Mouse (Mus musculus): ENCODE results near the gene Prpf4. TPM values are rescaled to one million over a fixed set of nuclear protein-coding genes. Genes with fewer than 3 reads are reported as not detected.

Prpf4 gene
- 23.5 and 24.9 TPM in 2 replicates for polyA plus RNA-seq (2015; fragmentation: Nextera tagmentation; extraction: Ambion mirVana)

DNA sequence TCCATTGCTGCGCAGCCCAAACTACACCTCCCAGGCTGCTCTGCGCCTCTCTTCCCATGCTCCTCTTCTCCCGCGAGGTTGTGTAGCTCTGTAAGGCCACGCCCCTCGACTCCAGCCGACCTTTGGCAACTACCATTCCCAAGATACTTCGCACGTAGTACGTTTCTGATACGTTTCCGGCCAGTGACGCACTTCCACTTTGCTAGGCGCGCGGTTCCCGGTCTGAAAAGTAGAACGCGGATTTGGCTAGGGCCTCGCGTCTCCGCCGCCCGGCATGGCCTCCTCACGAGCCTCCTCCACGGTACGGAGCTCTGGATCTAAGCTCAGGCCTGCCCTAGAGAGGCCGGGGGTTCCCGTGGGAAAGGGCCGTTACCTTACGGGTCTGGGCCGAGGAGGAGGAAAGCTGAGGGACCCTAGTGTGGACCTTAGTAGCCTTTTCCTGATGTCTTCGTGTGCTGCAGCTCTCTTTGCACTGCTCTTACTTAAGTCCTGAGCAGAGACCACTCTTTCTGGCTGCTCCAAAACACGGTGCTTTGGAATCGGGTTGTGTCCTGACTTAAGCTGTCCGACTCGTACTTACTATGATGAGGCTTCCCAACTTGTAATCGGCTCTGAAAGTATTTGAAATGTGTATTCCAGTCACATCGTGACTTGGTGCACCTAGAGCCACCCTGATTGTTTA lies at the start of gene Prpf4, which contains the start of gene Cdc26:
TSS of gene Prpf4 (plus strand) at position 197 of the 682 bp plus-strand sequence.
TSS of gene Cdc26 (minus strand) at position 42 of the 682 bp plus-strand sequence.
- Histone ChIP-seq H3K9ac (peak within 1 kb of the TSS; percentile 78), H3K4me2 (peak within 1 kb of the TSS; percentile 72), H3K36me3 (peaks cover 48% of the 10 kb centered on the region), H3K27me3 (no peaks in the 10 kb centered on the region), H3K4me1 (peaks cover 31% of the 10 kb centered on the region), H3K4me3 (replicated peaks) (peak within 1 kb of the TSS; percentile 63), H3K9me3 (replicated peaks) (no peaks in the 10 kb centered on the region), H3K27ac (peak within 1 kb of the TSS; percentile 87)
- ATAC-seq (replicated peaks; ENCODE audit: low FRiP score) = peak; percentile 99
- WGBS = under 1% methylated on average over 39 of the region's 39 CpGs

DNA sequence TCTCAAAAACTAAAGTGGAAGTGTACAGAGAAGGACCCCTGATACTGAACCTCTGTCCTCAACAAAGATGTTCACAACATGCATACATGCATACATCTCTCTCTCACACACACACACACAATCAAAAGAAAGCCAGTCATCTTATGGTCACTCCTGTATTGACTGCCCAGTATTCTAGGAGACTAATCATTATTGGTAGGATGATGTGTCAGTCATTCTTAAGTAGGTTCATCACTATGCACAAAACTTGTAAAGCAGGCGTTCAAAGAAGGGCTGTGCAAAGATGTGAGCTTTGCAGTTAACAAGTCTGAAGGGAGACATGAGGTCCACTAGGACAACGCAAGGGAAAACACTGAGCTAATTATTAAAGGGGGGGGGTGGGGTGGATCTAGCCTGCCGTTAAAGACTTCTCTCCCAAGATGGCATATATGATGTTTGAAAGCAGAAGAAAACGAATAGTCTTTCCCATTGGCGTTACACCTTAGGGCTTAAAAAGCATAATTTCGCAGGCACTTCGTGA lies 49.3 kb upstream of the Prpf4 start:
- 0 out of 2 replicates have a peak overlapping the region, but pooled peaks have one; percentile 85 for H3K27ac ChIP-seq
- 45% methylated on average over 7 of the region's 7 CpGs for WGBS
- H3K27me3 ChIP-seq = no peaks in the 10 kb centered on the region
- peak overlapping the region; percentile 87 for H3K4me3 ChIP-seq (replicated peaks)
- H3K36me3 ChIP-seq = peaks cover 6% of the 10 kb centered on the region; the same call in 1 of the 2 replicates
- ATAC-seq (replicated peaks; ENCODE audit: low FRiP score) = no peak
- H3K9ac ChIP-seq = peak overlapping the region; percentile 71
- peaks cover 25% of the 10 kb centered on the region for H3K4me1 ChIP-seq
- H3K4me2 ChIP-seq = peak overlapping the region; percentile 61
- H3K9me3 ChIP-seq (replicated peaks) = no peaks in the 10 kb centered on the region

DNA sequence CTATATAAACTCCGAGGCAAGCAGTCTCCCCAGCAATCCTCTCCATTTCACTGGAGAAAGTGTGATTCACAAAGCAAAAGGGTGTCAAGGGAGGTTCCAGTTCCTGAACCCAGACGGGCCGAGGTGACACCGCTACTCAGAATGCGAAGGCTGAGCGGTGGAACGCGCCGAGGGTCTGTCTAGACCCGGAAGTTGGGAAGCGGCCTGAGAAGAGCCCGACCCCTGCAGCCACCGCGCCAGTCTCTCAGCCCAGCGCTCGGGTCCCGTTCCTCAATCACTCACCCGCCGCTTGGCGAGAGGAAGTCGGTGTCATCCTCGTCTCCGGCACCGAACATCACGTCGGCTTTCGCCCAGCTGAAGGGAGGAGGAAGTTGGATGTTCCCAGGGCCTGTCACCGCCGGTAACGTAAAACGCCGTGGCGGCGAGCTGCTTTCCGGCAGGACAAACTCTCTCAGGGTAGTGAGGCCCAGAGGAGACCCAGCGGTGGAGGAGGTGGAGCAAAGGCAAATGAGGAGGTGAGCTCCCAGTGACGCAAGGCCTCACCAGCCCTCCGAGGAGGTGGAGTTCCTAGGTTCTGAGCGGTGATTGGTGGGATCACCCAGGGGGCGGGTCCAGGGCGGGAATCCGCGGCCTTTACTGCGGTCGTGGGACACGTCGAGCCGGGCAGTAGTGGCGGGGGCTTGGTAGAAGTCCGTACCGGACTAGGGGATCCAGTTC lies 48.4 kb upstream of the Prpf4 start, which contains the start of the genes Fkbp15 and Slc31a1:
TSS of gene Fkbp15 (minus strand) at position 461 of the 717 bp plus-strand sequence.
TSS of gene Slc31a1 (plus strand) at position 640 of the 717 bp plus-strand sequence.
- H3K4me1 ChIP-seq = peaks cover 26% of the 10 kb centered on the region
- H3K9me3 ChIP-seq (replicated peaks) = no peaks in the 10 kb centered on the region
- H3K27me3 ChIP-seq = no peaks in the 10 kb centered on the region
- H3K27ac ChIP-seq = peak within 1 kb of the TSS; percentile 85
- H3K4me2 ChIP-seq = peak within 1 kb of the TSS; percentile 68
- ATAC-seq (replicated peaks; ENCODE audit: low FRiP score) = peak; percentile 100
- H3K36me3 ChIP-seq = peaks cover 6% of the 10 kb centered on the region; the same call in 1 of the 2 replicates
- 0% methylated on average over 51 of the region's 51 CpGs for WGBS
- peak within 1 kb of the TSS; percentile 87 for H3K4me3 ChIP-seq (replicated peaks)
- H3K9ac ChIP-seq = peak within 1 kb of the TSS; percentile 71

DNA sequence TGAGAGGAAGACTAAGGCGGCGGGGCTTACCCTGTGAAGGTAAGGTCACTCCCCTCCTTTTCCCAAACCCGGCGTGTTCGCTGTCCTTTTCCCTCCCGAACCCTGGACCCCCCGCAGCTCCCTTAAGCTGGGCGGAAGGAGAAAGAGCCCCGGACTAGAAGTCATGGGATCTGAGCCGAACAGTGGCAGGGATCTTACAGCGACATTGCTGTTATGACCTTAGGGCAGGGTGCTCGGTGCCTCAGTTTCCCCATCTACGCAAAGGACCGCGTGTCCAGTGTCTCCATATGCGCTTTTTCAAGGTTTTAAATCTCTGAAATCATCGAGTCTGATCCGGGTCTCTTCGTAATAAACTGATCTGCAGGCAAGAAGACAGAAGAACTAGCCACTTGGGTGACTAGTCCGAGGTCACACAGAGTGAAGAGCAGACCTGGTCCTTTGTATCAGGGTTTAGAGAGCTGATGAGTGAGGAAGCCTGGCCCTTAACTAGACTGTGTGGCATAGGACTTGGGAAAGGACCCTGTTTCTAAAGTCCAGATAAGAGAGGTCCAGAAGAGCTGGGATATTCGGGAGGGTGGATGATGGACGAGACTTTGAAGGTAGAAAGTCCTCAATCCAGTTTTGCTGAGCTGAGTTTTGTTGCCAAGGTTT lies 47.7 kb upstream of the Prpf4 start:
- peak; percentile 27; the same call in 1 of the 2 replicates for ATAC-seq (replicated peaks; ENCODE audit: low FRiP score)
- H3K4me3 ChIP-seq (replicated peaks) = peak overlapping the region; percentile 87
- no peaks in the 10 kb centered on the region for H3K9me3 ChIP-seq (replicated peaks)
- H3K27me3 ChIP-seq = no peaks in the 10 kb centered on the region
- peak overlapping the region; percentile 66 for H3K9ac ChIP-seq
- peak overlapping the region; percentile 68 for H3K4me2 ChIP-seq
- H3K27ac ChIP-seq = peak overlapping the region; percentile 72
- peaks cover 31% of the 10 kb centered on the region for H3K4me1 ChIP-seq
- H3K36me3 ChIP-seq = peaks cover 6% of the 10 kb centered on the region; the same call in 1 of the 2 replicates
- WGBS = under 1% methylated on average over 20 of the region's 22 CpGs

DNA sequence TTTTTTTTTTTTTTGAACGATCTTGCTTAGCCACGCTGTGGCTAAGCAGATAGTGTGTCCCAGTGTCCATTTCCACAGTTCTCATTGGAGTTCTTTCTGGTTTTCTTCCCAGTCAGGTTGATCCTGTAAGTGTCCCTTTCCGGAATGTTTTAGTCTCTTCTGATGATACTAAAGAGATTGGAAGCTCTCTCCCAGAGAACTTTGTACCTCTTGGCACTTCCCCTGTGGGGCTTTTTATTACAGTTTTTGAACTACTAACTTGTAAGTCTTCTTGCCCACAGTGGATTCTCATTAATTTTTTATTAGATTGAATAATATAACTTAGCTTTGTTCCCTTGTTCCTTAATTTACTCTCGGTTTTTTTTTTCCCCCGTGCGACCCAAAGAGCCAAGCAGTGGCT lies 47.0 kb upstream of the Prpf4 start:
- ATAC-seq (replicated peaks; ENCODE audit: low FRiP score) = no peak
- Histone ChIP-seq H3K4me1 (peaks cover 31% of the 10 kb centered on the region), H3K27ac (0 out of 2 replicates have a peak overlapping the region, but pooled peaks have one; percentile 72), H3K27me3 (no peaks in the 10 kb centered on the region), H3K36me3 (peaks cover 5% of the 10 kb centered on the region; the same call in 1 of the 2 replicates), H3K4me2 (peak overlapping the region; percentile 68), H3K4me3 (replicated peaks) (peak overlapping the region; percentile 87), H3K9ac (peak overlapping the region; percentile 66), H3K9me3 (replicated peaks) (no peaks in the 10 kb centered on the region)
- WGBS = 36% methylated on average over 6 of the region's 6 CpGs

DNA sequence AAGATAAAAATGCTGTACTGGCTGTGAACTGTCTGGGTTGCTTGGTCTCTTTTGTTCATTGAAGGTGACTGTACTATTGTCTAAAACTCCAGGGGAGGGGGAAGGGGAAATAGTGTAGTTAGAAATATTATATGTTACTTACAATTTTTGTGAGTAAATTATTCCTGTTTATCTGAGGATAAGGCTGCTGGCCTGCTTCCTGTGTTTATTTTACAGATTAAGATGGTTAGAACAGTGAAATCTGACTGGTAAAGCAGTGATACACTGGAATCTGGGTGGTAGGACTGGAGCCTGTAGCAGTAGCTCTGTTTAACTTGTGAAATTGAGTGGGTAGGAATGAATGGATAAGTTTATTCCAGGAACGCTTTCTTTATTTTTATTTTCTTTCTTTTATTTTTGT lies 46.6 kb upstream of the Prpf4 start:
- no peaks in the 10 kb centered on the region for H3K27me3 ChIP-seq
- H3K27ac ChIP-seq = no peak overlapping the region
- peak overlapping the region; percentile 68 for H3K4me2 ChIP-seq
- peaks cover under 1% of the 10 kb centered on the region; the same call in 1 of the 2 replicates for H3K36me3 ChIP-seq
- peak overlapping the region; percentile 87 for H3K4me3 ChIP-seq (replicated peaks)
- peak overlapping the region; percentile 66; the same call in 1 of the 2 replicates for H3K9ac ChIP-seq
- WGBS = 76% methylated on average over 1 of the region's 1 CpGs
- peaks cover 31% of the 10 kb centered on the region for H3K4me1 ChIP-seq
- ATAC-seq (replicated peaks; ENCODE audit: low FRiP score) = no peak
- H3K9me3 ChIP-seq (replicated peaks) = no peaks in the 10 kb centered on the region

DNA sequence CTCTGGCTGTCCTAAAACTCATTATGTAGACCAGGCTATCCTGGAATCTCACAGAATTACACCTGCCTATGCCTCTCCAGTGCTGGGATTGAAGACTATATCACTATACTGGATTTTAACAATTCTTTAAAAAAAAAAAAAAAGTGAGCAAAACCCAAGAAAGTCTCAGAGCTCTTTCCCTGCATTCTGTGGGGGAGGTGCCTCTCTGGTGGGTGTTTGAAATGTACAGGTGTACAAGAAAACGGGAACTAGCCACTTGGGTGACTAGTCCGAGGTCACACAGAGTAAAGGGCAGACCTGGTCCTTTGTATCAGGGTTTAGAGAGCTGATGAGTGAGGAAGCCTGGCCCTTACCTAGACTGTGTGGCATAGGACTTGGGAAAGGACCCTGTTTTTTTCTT lies 46.2 kb upstream of the Prpf4 start:
- H3K27ac ChIP-seq = no peak overlapping the region
- H3K4me2 ChIP-seq = no peak overlapping the region
- no peak for ATAC-seq (replicated peaks; ENCODE audit: low FRiP score)
- no peak overlapping the region for H3K4me3 ChIP-seq (replicated peaks)
- WGBS = 69% methylated on average over 2 of the region's 2 CpGs
- H3K27me3 ChIP-seq = no peaks in the 10 kb centered on the region
- no peaks in the 10 kb centered on the region for H3K9me3 ChIP-seq (replicated peaks)
- no peak overlapping the region for H3K9ac ChIP-seq
- no peaks in the 10 kb centered on the region for H3K36me3 ChIP-seq
- H3K4me1 ChIP-seq = peaks cover 31% of the 10 kb centered on the region

DNA sequence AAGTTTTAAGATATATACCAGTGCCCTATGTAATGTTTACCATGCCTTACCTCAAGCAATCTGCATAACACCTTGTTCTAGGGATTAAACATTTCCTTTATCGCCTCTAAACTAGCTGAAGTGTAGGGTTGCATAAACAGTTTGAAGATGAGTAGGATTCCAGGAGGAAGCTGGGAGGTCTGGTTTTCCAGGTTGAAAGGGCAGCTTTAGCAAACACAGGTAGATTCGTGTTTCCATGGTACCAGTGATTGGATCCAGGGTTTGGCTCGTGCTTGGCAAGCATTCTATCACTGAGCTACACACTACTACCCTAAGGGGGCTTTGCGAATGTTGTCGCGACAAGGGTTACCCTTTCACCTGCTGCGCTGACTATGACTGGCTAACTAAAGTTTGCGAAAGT lies 44.3 kb upstream of the Prpf4 start:
- H3K27me3 ChIP-seq = no peaks in the 10 kb centered on the region
- no peak overlapping the region for H3K9ac ChIP-seq
- peaks cover 25% of the 10 kb centered on the region for H3K4me1 ChIP-seq
- H3K4me2 ChIP-seq = no peak overlapping the region
- no peak overlapping the region for H3K27ac ChIP-seq
- no peaks in the 10 kb centered on the region for H3K36me3 ChIP-seq
- ATAC-seq (replicated peaks; ENCODE audit: low FRiP score) = no peak
- no peaks in the 10 kb centered on the region for H3K9me3 ChIP-seq (replicated peaks)
- 85% methylated on average over 8 of the region's 8 CpGs for WGBS
- no peak overlapping the region for H3K4me3 ChIP-seq (replicated peaks)

DNA sequence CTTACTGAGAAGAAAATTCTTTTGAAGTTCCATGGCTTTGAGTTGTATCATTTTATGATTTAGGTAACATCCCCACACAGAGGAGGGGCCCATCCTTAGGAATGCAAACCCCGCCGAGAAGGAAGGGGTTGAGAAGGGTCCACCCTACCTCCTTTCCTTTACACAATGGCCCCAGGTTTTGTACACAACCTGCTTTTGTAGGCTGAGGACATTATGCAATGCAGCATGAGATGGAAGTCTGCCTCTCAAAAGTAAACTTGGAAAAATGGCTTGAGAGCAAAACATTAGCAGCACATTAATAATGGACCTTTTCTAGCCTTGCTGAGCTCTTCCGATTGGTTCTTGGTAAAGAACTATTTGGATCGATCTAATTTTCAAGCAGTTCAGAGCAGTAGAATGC lies 42.3 kb upstream of the Prpf4 start:
- Histone ChIP-seq H3K4me1 (peaks cover 18% of the 10 kb centered on the region), H3K27me3 (no peaks in the 10 kb centered on the region), H3K4me3 (replicated peaks) (no peak overlapping the region), H3K27ac (no peak overlapping the region), H3K36me3 (no peaks in the 10 kb centered on the region), H3K9ac (no peak overlapping the region), H3K4me2 (no peak overlapping the region), H3K9me3 (replicated peaks) (no peaks in the 10 kb centered on the region)
- ATAC-seq (replicated peaks; ENCODE audit: low FRiP score) = no peak
- WGBS = 76% methylated on average over 4 of the region's 4 CpGs

DNA sequence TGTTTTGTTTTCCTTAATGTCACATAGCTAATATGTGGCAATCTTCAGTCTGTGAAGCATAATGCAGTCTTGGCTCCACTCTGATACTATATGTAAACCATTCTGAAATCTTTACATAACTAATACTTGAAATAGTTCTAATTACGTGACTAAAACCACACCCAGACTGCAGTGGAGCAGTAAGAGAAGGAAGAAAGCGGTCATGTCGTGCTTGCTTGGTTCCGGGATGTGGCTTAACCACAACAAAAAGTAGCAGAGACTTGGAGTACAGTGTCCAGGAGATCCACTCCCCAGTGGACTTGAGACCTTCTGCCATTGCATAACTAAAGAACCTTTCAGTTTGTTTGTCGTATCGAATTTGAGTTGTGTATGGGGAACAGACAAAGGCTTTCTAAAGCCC lies 41.0 kb upstream of the Prpf4 start:
- no peak for ATAC-seq (replicated peaks; ENCODE audit: low FRiP score)
- Histone ChIP-seq H3K27ac (no peak overlapping the region), H3K4me3 (replicated peaks) (no peak overlapping the region), H3K27me3 (no peaks in the 10 kb centered on the region), H3K4me2 (no peak overlapping the region), H3K36me3 (no peaks in the 10 kb centered on the region), H3K9me3 (replicated peaks) (no peaks in the 10 kb centered on the region), H3K4me1 (peaks cover 9% of the 10 kb centered on the region), H3K9ac (no peak overlapping the region)
- 87% methylated on average over 6 of the region's 6 CpGs for WGBS

DNA sequence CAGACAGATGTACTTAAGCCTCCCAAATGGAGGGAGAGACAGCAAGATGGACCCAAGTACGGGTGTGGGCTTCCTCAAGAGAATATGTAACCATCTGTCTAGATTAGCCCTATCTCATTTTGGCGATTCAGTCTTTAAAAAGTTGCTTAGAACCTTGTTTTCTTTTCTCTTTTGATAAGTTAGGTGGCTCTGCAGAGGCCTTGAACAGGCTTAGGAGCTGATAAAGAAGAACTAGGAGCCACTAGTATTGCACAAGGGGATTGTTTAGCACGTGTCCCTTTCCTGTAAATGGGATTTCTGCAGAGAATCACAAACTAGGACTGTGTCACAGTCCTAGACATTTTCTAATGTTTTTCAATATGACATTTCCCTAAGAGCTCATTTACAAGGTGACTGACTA lies 39.5 kb upstream of the Prpf4 start:
- 78% methylated on average over 3 of the region's 3 CpGs for WGBS
- no peak overlapping the region for H3K9ac ChIP-seq
- ATAC-seq (replicated peaks; ENCODE audit: low FRiP score) = no peak
- no peaks in the 10 kb centered on the region for H3K36me3 ChIP-seq
- no peaks in the 10 kb centered on the region for H3K27me3 ChIP-seq
- no peak overlapping the region for H3K4me3 ChIP-seq (replicated peaks)
- no peaks in the 10 kb centered on the region for H3K9me3 ChIP-seq (replicated peaks)
- H3K4me2 ChIP-seq = no peak overlapping the region
- H3K4me1 ChIP-seq = peaks cover 12% of the 10 kb centered on the region
- no peak overlapping the region for H3K27ac ChIP-seq

Measured in kidney, embryonic 15.5 days (tissue).